Mouse (Mus musculus): ENCODE results near the gene Sncg. TPM values are rescaled to one million over a fixed set of nuclear protein-coding genes. Genes with fewer than 3 reads are reported as not detected.

Gene Sncg
- total and polyA plus RNA-seq, 3 experiments: not detected

GRCm38 (mm10) chr14:34382921-34383704, 8.5 kb upstream of the Sncg start:
- peak; percentile 68 for DNase-seq (ENCODE audit: low read depth, low spot score)
- no peak overlapping the region for H3K9ac ChIP-seq (ENCODE audit: control insufficient read depth, low read depth, low read length, poor library complexity, severe bottlenecking)
- no peak overlapping the region for H3K4me3 ChIP-seq (ENCODE audit: control insufficient read depth in 1 of 2, insufficient read depth in 1 of 2, low read depth in 2 of 2, low read length in 2 of 2)
- no peaks in the 10 kb centered on the region for H3K36me3 ChIP-seq (ENCODE audit: control insufficient read depth in 1 of 2, insufficient read depth in 2 of 2, low read length in 2 of 2)
- H3K4me1 ChIP-seq (ENCODE audit: control insufficient read depth in 1 of 2, insufficient read depth in 2 of 2, low read length in 2 of 2): peaks cover 0 to 2% of the 10 kb centered on the region in 2 experiments; a peak in 1 of 4 replicates
- peak overlapping the region; percentile 45; the same call in 1 of the 2 replicates for H3K27ac ChIP-seq (ENCODE audit: control insufficient read depth, low read depth, low read length)
- no peaks in the 10 kb centered on the region for H3K9me3 ChIP-seq (replicated peaks; ENCODE audit: insufficient read depth, low read length)
- TF ChIP-seq MYB (IDR thresholded peaks at IDR 0.05; ENCODE audit: low read depth, low read length) (no peak), HCFC1 (IDR thresholded peaks at IDR 0.05; ENCODE audit: low read depth, low read length) (no peak), RCOR1 (IDR thresholded peaks at IDR 0.05; ENCODE audit: low read depth, low read length) (0 out of 2 replicates have a peak, but pooled peaks have one; percentile 16), ETS1 (IDR thresholded peaks at IDR 0.05; ENCODE audit: low read depth, low read length) (peak; percentile 34; the same call in 1 of the 2 replicates), SMC3 (IDR thresholded peaks at IDR 0.05; ENCODE audit: low read depth, low read length) (no peak), EP300 (IDR thresholded peaks at IDR 0.05; ENCODE audit: low read depth in 1 of 2, low read length in 2 of 2) (peak; percentile 64 to 76; a peak in 3 of 4 replicates), GATA1 (IDR thresholded peaks at IDR 0.05; ENCODE audit: low read depth, low read length) (peak; percentile 55; the same call in 1 of the 2 replicates), USF1 (IDR thresholded peaks at IDR 0.05; ENCODE audit: low read depth, low read length) (peak; percentile 40; the same call in 1 of the 2 replicates), CTCF (IDR thresholded peaks at IDR 0.05 in 2 of 3, conservative IDR thresholded peaks at IDR 0.05 in 1 of 3; ENCODE audit: control insufficient read depth in 1 of 3, insufficient read depth in 1 of 3, low read depth in 2 of 3, low read length in 3 of 3, poor library complexity in 1 of 3, severe bottlenecking in 1 of 3) (no peak), TCF12 (IDR thresholded peaks at IDR 0.05; ENCODE audit: low read depth, low read length) (peak; percentile 26; the same call in 1 of the 2 replicates), TBP (IDR thresholded peaks at IDR 0.05; ENCODE audit: low read depth, low read length) (no peak), MEF2A (IDR thresholded peaks at IDR 0.05; ENCODE audit: extremely low read depth, insufficient replicate concordance, low read depth, low read length, poor library complexity, severe bottlenecking) (no peak)
- no peaks in the 10 kb centered on the region for H3K79me2 ChIP-seq (ENCODE audit: control insufficient read depth, insufficient read depth, low read length, poor library complexity)
- no peaks in the 10 kb centered on the region for H3K27me3 ChIP-seq (ENCODE audit: control insufficient read depth in 1 of 2, insufficient read depth in 2 of 2, low read length in 2 of 2)

GRCm38 (mm10) chr14:34378560-34379331, 4.2 kb upstream of the Sncg start:
- H3K9ac ChIP-seq (ENCODE audit: control insufficient read depth, low read depth, low read length, poor library complexity, severe bottlenecking): no peak overlapping the region
- DNase-seq (ENCODE audit: low read depth, low spot score): no peak
- no peak for TF ChIP-seq MAZ (IDR thresholded peaks at IDR 0.05; ENCODE audit: low read depth, low read length)
- TF ChIP-seq SMC3 (IDR thresholded peaks at IDR 0.05; ENCODE audit: low read depth, low read length): no peak
- no peak for TF ChIP-seq MEF2A (IDR thresholded peaks at IDR 0.05; ENCODE audit: extremely low read depth, insufficient replicate concordance, low read depth, low read length, poor library complexity, severe bottlenecking)
- no peak for TF ChIP-seq RAD21 (IDR thresholded peaks at IDR 0.05; ENCODE audit: low read depth, low read length)
- TF ChIP-seq POLR2A (IDR thresholded peaks at IDR 0.05; ENCODE audit: control insufficient read depth in 1 of 2, insufficient read depth in 1 of 2, low read depth in 1 of 2, low read length in 2 of 2, poor library complexity in 1 of 2): no peak
- TF ChIP-seq NELFE (IDR thresholded peaks at IDR 0.05; ENCODE audit: low read depth, low read length): no peak
- TF ChIP-seq E2F4 (IDR thresholded peaks at IDR 0.05; ENCODE audit: borderline replicate concordance, low read depth, low read length): no peak
- TF ChIP-seq MXI1 (IDR thresholded peaks at IDR 0.05; ENCODE audit: low read depth, low read length): no peak
- no peak for TF ChIP-seq CTCF (IDR thresholded peaks at IDR 0.05 in 2 of 3, conservative IDR thresholded peaks at IDR 0.05 in 1 of 3; ENCODE audit: control insufficient read depth in 1 of 3, insufficient read depth in 1 of 3, low read depth in 2 of 3, low read length in 3 of 3, poor library complexity in 1 of 3, severe bottlenecking in 1 of 3)
- TF ChIP-seq EP300 (IDR thresholded peaks at IDR 0.05; ENCODE audit: low read depth in 1 of 2, low read length in 2 of 2): no peak
- no peaks in the 10 kb centered on the region for H3K36me3 ChIP-seq (ENCODE audit: control insufficient read depth in 1 of 2, insufficient read depth in 2 of 2, low read length in 2 of 2)
- H3K79me2 ChIP-seq (ENCODE audit: control insufficient read depth, insufficient read depth, low read length, poor library complexity): no peaks in the 10 kb centered on the region
- no peaks in the 10 kb centered on the region for H3K9me3 ChIP-seq (replicated peaks; ENCODE audit: insufficient read depth, low read length)
- peaks cover 0 to 2% of the 10 kb centered on the region in 2 experiments; a peak in 1 of 4 replicates for H3K4me1 ChIP-seq (ENCODE audit: control insufficient read depth in 1 of 2, insufficient read depth in 2 of 2, low read length in 2 of 2)
- no peaks in the 10 kb centered on the region for H3K27me3 ChIP-seq (ENCODE audit: control insufficient read depth in 1 of 2, insufficient read depth in 2 of 2, low read length in 2 of 2)
- no peak overlapping the region for H3K4me3 ChIP-seq (ENCODE audit: control insufficient read depth in 1 of 2, insufficient read depth in 1 of 2, low read depth in 2 of 2, low read length in 2 of 2)
- H3K27ac ChIP-seq (ENCODE audit: control insufficient read depth, low read depth, low read length): no peak overlapping the region
